Mouse (Mus musculus) G1E-ER4 (cell line): Measurements from ENCODE around the gene Krt12. TPM values are rescaled to one million over a fixed set of nuclear protein-coding genes. Genes with fewer than 3 reads are reported as not detected.

Experiments
- GATA1 ChIP-seq: IDR thresholded peaks from one replicate; pipeline ENCODE4 v1.8.0; 2012; ENCODE audit warnings: low read length, inconsistent platforms
- polyA plus RNA-seq: library from polyadenylated mRNA; stranded (reverse); fragments of >175 nt; gene quantifications from 2 replicates; pipeline ENCODE4 v1.2.3, GENCODE M21; 2012

The Krt12 gene
- polyA plus RNA-seq, 1 experiment, result 0.03 TPM

DNA sequence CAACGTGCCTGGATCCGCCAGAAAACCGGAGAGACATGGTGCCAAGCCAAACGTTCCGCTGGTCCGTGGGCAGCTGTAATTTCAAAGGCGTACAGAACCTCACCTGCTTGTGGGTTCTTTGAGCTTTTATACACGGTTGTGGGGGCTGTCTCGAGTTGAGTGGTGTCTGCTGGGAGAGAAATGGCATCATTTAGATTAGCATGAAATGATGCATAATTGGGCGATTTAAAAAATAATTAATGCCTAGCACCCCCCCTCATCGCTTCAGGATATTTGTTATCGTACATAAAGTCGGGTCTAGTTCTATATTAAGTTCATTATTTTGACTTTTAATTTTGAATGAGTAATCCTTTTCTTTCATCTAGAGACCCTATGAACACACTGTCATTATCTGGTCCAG lies 47.3 kb downstream of the Krt12 start, which contains the start of gene Krt28:
TSS of gene Krt28 (minus strand) at position 101 of the 400 bp plus-strand sequence.
- no peak for TF ChIP-seq GATA1

DNA sequence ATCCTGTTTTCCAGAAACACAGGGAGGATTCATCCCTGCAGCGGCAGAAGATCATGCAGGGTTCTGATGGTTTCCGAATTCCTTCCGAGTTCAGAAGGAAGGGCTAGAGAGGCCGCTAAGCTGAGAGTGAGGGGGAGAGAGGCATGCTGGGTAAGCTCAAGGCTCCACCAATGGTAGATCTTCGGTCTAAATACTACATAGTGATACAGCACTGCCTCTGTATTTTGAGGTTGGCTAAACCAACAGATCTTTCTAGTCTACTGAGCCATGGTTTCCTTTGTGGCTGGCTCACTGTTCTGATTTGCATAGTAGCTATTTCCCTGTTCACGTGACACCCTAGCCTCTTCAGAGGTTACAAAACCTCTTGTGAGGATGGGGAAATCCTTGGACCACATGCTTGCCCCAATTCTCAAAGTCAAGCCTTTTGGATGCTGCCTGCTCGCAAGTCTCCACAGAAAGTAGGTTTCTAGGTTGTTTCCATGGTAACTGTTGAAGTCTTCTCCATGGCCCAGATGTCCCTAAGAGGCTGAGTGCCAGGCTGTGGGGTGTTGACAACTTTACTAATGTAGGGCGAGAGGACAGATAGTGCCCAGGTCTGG lies 52.1 kb downstream of the Krt12 start:
- TF ChIP-seq GATA1, result no peak

- no peak for TF ChIP-seq GATA1
Observed at GRCm38 (mm10) chr11:99369229-99369628, 52.8 kb downstream of the Krt12 start.

GRCm38 (mm10) chr11:99366791-99367190 lies 55.3 kb downstream of the Krt12 start:
- TF ChIP-seq GATA1, result no peak

Other genes with a start within 250 kb of the Krt12 start
- gene Smarce1, start 191.2 kb downstream of the Krt12 start, polyA plus RNA-seq, result 478 and 523 TPM in 2 replicates
- not detected in 2 replicates for gene Krt222, start 178.2 kb downstream of the Krt12 start, polyA plus RNA-seq
- not detected in 2 replicates for gene Krt24, start 137.0 kb downstream of the Krt12 start, polyA plus RNA-seq
- not detected in 2 replicates for gene Krt25, start 99.3 kb downstream of the Krt12 start, polyA plus RNA-seq
- not detected in 2 replicates for gene Krt26, start 84.3 kb downstream of the Krt12 start, polyA plus RNA-seq
- not detected in 2 replicates for gene Krt27, start 71.2 kb downstream of the Krt12 start, polyA plus RNA-seq
- gene Krt28, start 47.4 kb downstream of the Krt12 start, polyA plus RNA-seq, result not detected in 2 replicates
- gene Krt10, start 32.9 kb downstream of the Krt12 start, polyA plus RNA-seq, result 7.4 and 9.6 TPM in 2 replicates
- gene Krt20, start 15.9 kb upstream of the Krt12 start, polyA plus RNA-seq, result not detected in 2 replicates
- not detected in 2 replicates for gene Krt23, start 70.9 kb upstream of the Krt12 start, polyA plus RNA-seq
- gene Krt39, start 99.1 kb upstream of the Krt12 start, polyA plus RNA-seq, result not detected in 2 replicates
- gene Krt40, start 120.9 kb upstream of the Krt12 start, polyA plus RNA-seq, result not detected in 2 replicates
- not detected in 2 replicates for gene Krtap3-3, start 128.6 kb upstream of the Krt12 start, polyA plus RNA-seq
- gene Krtap3-2, start 134.6 kb upstream of the Krt12 start, polyA plus RNA-seq, result not detected in 2 replicates
- not detected in 2 replicates for gene Gm11939, start 137.2 kb upstream of the Krt12 start, polyA plus RNA-seq
- not detected in 2 replicates for gene Krtap3-1, start 144.4 kb upstream of the Krt12 start, polyA plus RNA-seq
- not detected in 2 replicates for gene Krtap1-5, start 158.8 kb upstream of the Krt12 start, polyA plus RNA-seq
- gene Krtap1-4, start 161.4 kb upstream of the Krt12 start, polyA plus RNA-seq, result not detected in 2 replicates
- not detected in 2 replicates for gene Krtap1-3, start 169.1 kb upstream of the Krt12 start, polyA plus RNA-seq
- gene Krtap9-3, start 175.8 kb upstream of the Krt12 start, polyA plus RNA-seq, result not detected in 2 replicates
- gene Gm11938, start 181.0 kb upstream of the Krt12 start, polyA plus RNA-seq, result not detected in 2 replicates
- gene Gm11937, start 187.9 kb upstream of the Krt12 start, polyA plus RNA-seq, result not detected in 2 replicates
- not detected in 2 replicates for gene Krtap2-4, start 192.6 kb upstream of the Krt12 start, polyA plus RNA-seq
- gene Gm11562, start 198.2 kb upstream of the Krt12 start, polyA plus RNA-seq, result not detected in 2 replicates
- gene Krtap4-1, start 206.0 kb upstream of the Krt12 start, polyA plus RNA-seq, result not detected in 2 replicates
- not detected in 2 replicates for gene Krtap4-2, start 212.8 kb upstream of the Krt12 start, polyA plus RNA-seq
- not detected in 2 replicates for gene Krtap4-7, start 221.8 kb upstream of the Krt12 start, polyA plus RNA-seq
- not detected in 2 replicates for gene Gm11555, start 228.0 kb upstream of the Krt12 start, polyA plus RNA-seq
- gene Gm11563, start 236.7 kb upstream of the Krt12 start, polyA plus RNA-seq, result not detected in 2 replicates
- gene Krtap4-6, start 243.7 kb upstream of the Krt12 start, polyA plus RNA-seq, result not detected in 2 replicates